Mouse (Mus musculus) brain, embryonic 14.5 days (tissue): Measurements from ENCODE around the gene Ltbp3. TPM values are rescaled to one million over a fixed set of nuclear protein-coding genes. Genes with fewer than 3 reads are reported as not detected.

Experiments
- DNase-seq: peaks from one replicate; pipeline ENCODE4 v3.0.0-alpha.2; 2011; ENCODE audit warnings: low read depth
- CTCF ChIP-seq: fragments of 200-500 bp; IDR thresholded peaks from 2 replicates; pipeline ENCODE4 v1.5.1; 2012; ENCODE audit warnings: inconsistent platforms, mild to moderate bottlenecking, moderate library complexity, borderline replicate concordance; ENCODE audit not compliant: insufficient read depth, insufficient read length; ENCODE audit errors: extremely low read depth
- POLR2A ChIP-seq: fragments of 200-500 bp; IDR thresholded peaks from 2 replicates; pipeline ENCODE4 v1.6.1; 2012; ENCODE audit warnings: mild to moderate bottlenecking, inconsistent platforms, borderline replicate concordance; ENCODE audit not compliant: poor library complexity, insufficient read depth, insufficient read length, severe bottlenecking; ENCODE audit errors: extremely low read depth
- polyA plus RNA-seq: library from polyadenylated mRNA; depleted of rRNA; stranded (reverse); fragments of >200 nt; gene quantifications from 2 replicates; pipeline ENCODE4 v1.2.3, GENCODE M21; 2012

Ltbp3 gene
- polyA plus RNA-seq, 1 experiment: 52.1 TPM

- DNase-seq: peak; percentile 63
- TF ChIP-seq CTCF (no peak), POLR2A (no peak)
Observed at GRCm38 (mm10) chr19:5798700-5799479, 58.2 kb downstream of the Ltbp3 start.

- no peak for TF ChIP-seq CTCF
- no peak for TF ChIP-seq POLR2A
- DNase-seq: no peak
Observed at GRCm38 (mm10) chr19:5799566-5800349, 59.1 kb downstream of the Ltbp3 start.

GRCm38 (mm10) chr19:5800350-5800631, 59.6 kb downstream of the Ltbp3 start:
- DNase-seq: no peak
- TF ChIP-seq POLR2A: no peak
- TF ChIP-seq CTCF: no peak

- no peak for DNase-seq
- TF ChIP-seq POLR2A (peak; percentile 5; the same call in 1 of the 2 replicates), CTCF (no peak)
Observed at GRCm38 (mm10) chr19:5800632-5801431, 60.1 kb downstream of the Ltbp3 start.

- TF ChIP-seq POLR2A (no peak), CTCF (no peak)
- DNase-seq: no peak
Observed at GRCm38 (mm10) chr19:5801432-5801964, 60.8 kb downstream of the Ltbp3 start.

GRCm38 (mm10) chr19:5802011-5802786, 61.5 kb downstream of the Ltbp3 start:
- TF ChIP-seq CTCF (no peak), POLR2A (peak; percentile 100; the same call in 1 of the 2 replicates)
- peak; percentile 98 for DNase-seq

GRCm38 (mm10) chr19:5802787-5803040, 62.0 kb downstream of the Ltbp3 start:
- no peak for TF ChIP-seq POLR2A
- no peak for TF ChIP-seq CTCF
- DNase-seq: no peak

- DNase-seq: peak; percentile 100
- TF ChIP-seq POLR2A (peak; percentile 63; the same call in 1 of the 2 replicates), CTCF (no peak)
Observed at GRCm38 (mm10) chr19:5803041-5803880, 62.6 kb downstream of the Ltbp3 start.

- DNase-seq: no peak
Observed at GRCm38 (mm10) chr19:5803881-5804279, 63.2 kb downstream of the Ltbp3 start.

More at GRCm38 (mm10) chr19:5803881-5804279, 63.2 kb downstream of the Ltbp3 start:
- TF ChIP-seq POLR2A (no peak), CTCF (no peak)
